Mouse (Mus musculus) liver, postnatal 0 days (tissue): ENCODE measurements around the gene Megf6.

Source experiments
- CTCF ChIP-seq: sonication (generic); IDR thresholded peaks from 2 replicates; pipeline ENCODE4 v1.5.1; 2016; ENCODE audit warnings: antibody characterized with exemption, low read depth
- EP300 ChIP-seq: IDR thresholded peaks from 2 replicates; pipeline ENCODE4 v1.6.1; 2016; ENCODE audit warnings: antibody characterized with exemption, low read depth, mild to moderate bottlenecking

GRCm38 (mm10) chr4:154121800-154122199, 48.7 kb upstream of the Megf6 start:
- TF ChIP-seq CTCF: no peak
- TF ChIP-seq EP300: peak; percentile 92
